Mouse (Mus musculus): ENCODE results near the gene Ttyh2.

Ttyh2 gene

DNA sequence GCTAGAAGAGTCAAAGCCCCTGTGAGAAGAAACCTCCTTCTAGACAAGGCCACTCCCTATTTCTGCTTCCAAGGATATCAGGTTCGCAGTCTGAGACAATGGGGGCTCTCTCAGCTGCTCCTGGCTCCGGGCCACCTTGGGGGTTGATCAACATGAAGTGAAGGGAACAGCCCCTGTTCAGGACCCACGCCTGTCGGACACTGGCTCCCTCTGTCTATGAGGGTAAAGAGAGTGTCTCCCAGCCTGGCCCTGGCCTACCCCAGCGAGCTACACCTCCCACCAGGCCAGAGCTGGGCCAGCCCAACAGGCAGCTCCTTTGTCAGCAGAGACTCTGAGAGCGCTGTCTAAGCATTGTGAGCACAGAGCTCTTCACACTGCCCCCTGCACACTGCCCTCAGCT, 94.7 kb downstream of the Ttyh2 start:
- DNase-seq (ENCODE audit: low spot score), result no peak

Measured in ovary, postnatal 10 days (tissue).